Mouse (Mus musculus) embryonic fibroblast, embryonic 13.5 days (primary cell): Measurements from ENCODE around the gene Hoxc6.

Experiments
- CTCF ChIP-seq: IDR thresholded peaks from 2 replicates; pipeline ENCODE4 v1.5.1; 2011; ENCODE audit warnings: mild to moderate bottlenecking, control low read depth, low read length, moderate library complexity, borderline replicate concordance; ENCODE audit not compliant: insufficient read depth
- POLR2A ChIP-seq: IDR thresholded peaks from 2 replicates; pipeline ENCODE4 v1.6.1; 2011; ENCODE audit warnings: low read depth, mild to moderate bottlenecking, control low read depth, low read length, moderate library complexity

GRCm38 (mm10) chr15:102972254-102972653 is 25.8 kb upstream of the Hoxc6 start:
- TF ChIP-seq CTCF (no peak), POLR2A (no peak)
